In the genomic region with DNA sequence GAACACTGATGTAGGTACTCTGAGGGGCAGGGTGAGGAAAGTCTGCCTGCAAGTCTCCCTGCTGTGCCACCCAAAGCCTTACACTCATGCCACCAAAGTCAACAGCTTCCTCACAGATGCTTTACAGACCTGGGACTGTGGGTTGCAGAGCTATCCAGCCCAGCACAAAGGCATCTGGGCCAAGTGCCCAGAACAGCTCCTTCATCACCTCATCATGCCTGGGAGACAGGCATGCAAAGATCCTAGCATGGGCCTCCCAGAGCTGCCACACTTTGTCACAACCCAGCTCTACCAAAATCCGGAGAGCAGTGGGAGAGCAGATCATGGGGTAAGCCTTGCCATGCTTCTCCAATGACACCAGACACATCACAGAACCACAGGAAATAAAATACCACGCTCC, we compare ENCODE assay signal across 17 mouse cellular contexts. TPM values are rescaled to one million over a fixed set of nuclear protein-coding genes. Genes with fewer than 3 reads are reported as not detected.
A peak's percentile ranks its signal among the peaks of the same experiment; 100 is the strongest.
DNase-seq lines count a peak whose midpoint lies in the region; ATAC-seq lines count a peak whose summit lies in the region.
"Had no signal": no experiment of that assay in that cellular context is flagged by ENCODE, and none has a peak within 500 bp of the region (broad histone marks: within the 10 kb centered on the region; RNA-seq: fewer than 3 reads in every experiment).

No protein-coding gene starts in this region.

- no peak overlapping the region for H3K9ac ChIP-seq in lung, embryonic 15.5 days
- no peak overlapping the region for H3K9ac ChIP-seq in heart, embryonic 15.5 days
- H3K9ac ChIP-seq in neural tube, embryonic 15.5 days (replicated peaks) = no peak overlapping the region
- H3K9ac ChIP-seq: embryonic facial prominence, embryonic 13.5 days; hindbrain, embryonic 12.5 days; liver, embryonic 15.5 days; neural tube, embryonic 13.5 days had no signal

- WGBS in lung, embryonic 15.5 days = 53% methylated on average over 2 of the region's 2 CpGs
- 32% methylated on average over 2 of the region's 2 CpGs for WGBS in heart, embryonic 15.5 days
- WGBS in neural tube, embryonic 15.5 days = 79% methylated on average over 2 of the region's 2 CpGs

- peak; percentile 62; the same call in 1 of the 2 replicates for ATAC-seq in lung, embryonic 15.5 days (ENCODE audit: borderline replicate concordance, extremely low read depth, low FRiP score, low TSS enrichment)
- peak; percentile 90 for ATAC-seq in heart, embryonic 15.5 days (replicated peaks; ENCODE audit: insufficient number of reproducible peaks, insufficient read depth, low FRiP score, low read depth)
- ATAC-seq in neural tube, embryonic 15.5 days (ENCODE audit: low FRiP score) = no peak

- no peaks in the 10 kb centered on the region for H3K36me3 ChIP-seq in lung, embryonic 15.5 days
- no peaks in the 10 kb centered on the region for H3K36me3 ChIP-seq in heart, embryonic 15.5 days
- no peaks in the 10 kb centered on the region for H3K36me3 ChIP-seq in neural tube, embryonic 15.5 days
- H3K36me3 ChIP-seq: embryonic facial prominence, embryonic 13.5 days; hindbrain, embryonic 12.5 days; liver, embryonic 15.5 days; neural tube, embryonic 13.5 days had no signal

- no peaks in the 10 kb centered on the region for H3K27me3 ChIP-seq in lung, embryonic 15.5 days
- H3K27me3 ChIP-seq in heart, embryonic 15.5 days = no peaks in the 10 kb centered on the region
- no peaks in the 10 kb centered on the region for H3K27me3 ChIP-seq in neural tube, embryonic 15.5 days (replicated peaks)
- H3K27me3 ChIP-seq: embryonic facial prominence, embryonic 13.5 days; hindbrain, embryonic 12.5 days; liver, embryonic 15.5 days; neural tube, embryonic 13.5 days had no signal

- no peaks in the 10 kb centered on the region for H3K9me3 ChIP-seq in lung, embryonic 15.5 days
- H3K9me3 ChIP-seq in heart, embryonic 15.5 days (replicated peaks) = no peaks in the 10 kb centered on the region
- H3K9me3 ChIP-seq in neural tube, embryonic 15.5 days (replicated peaks) = no peaks in the 10 kb centered on the region
- H3K9me3 ChIP-seq: embryonic facial prominence, embryonic 13.5 days; hindbrain, embryonic 12.5 days; liver, embryonic 15.5 days; neural tube, embryonic 13.5 days had no signal

- H3K4me2 ChIP-seq in lung, embryonic 15.5 days = no peak overlapping the region
- H3K4me2 ChIP-seq in heart, embryonic 15.5 days = no peak overlapping the region
- H3K4me2 ChIP-seq in neural tube, embryonic 15.5 days = no peak overlapping the region
- H3K4me2 ChIP-seq: embryonic facial prominence, embryonic 13.5 days; hindbrain, embryonic 12.5 days; liver, embryonic 15.5 days; neural tube, embryonic 13.5 days had no signal

- peaks cover 20% of the 10 kb centered on the region; the same call in 1 of the 2 replicates for H3K4me1 ChIP-seq in lung, embryonic 15.5 days
- peaks cover 20% of the 10 kb centered on the region for H3K4me1 ChIP-seq in heart, embryonic 15.5 days (replicated peaks)
- no peaks in the 10 kb centered on the region for H3K4me1 ChIP-seq in neural tube, embryonic 15.5 days
- H3K4me1 ChIP-seq: hindbrain, embryonic 12.5 days; liver, embryonic 15.5 days; neural tube, embryonic 13.5 days had no signal

- no peak overlapping the region for H3K4me3 ChIP-seq in lung, embryonic 15.5 days
- H3K4me3 ChIP-seq in heart, embryonic 15.5 days = no peak overlapping the region
- no peak overlapping the region for H3K4me3 ChIP-seq in neural tube, embryonic 15.5 days (replicated peaks)
- H3K4me3 ChIP-seq: embryonic facial prominence, embryonic 13.5 days; hindbrain, embryonic 12.5 days; liver, embryonic 15.5 days; neural tube, embryonic 13.5 days had no signal

- H3K27ac ChIP-seq in lung, embryonic 15.5 days = no peak overlapping the region
- peak overlapping the region; percentile 89 for H3K27ac ChIP-seq in heart, embryonic 15.5 days
- H3K27ac ChIP-seq in neural tube, embryonic 15.5 days (replicated peaks) = no peak overlapping the region
- H3K27ac ChIP-seq: embryonic facial prominence, embryonic 13.5 days; hindbrain, embryonic 12.5 days; liver, embryonic 15.5 days; neural tube, embryonic 13.5 days had no signal

- DNase-seq in cerebellum, postnatal 25 days = peak; percentile 15 to 34
- no peak for DNase-seq in cerebellum, adult 9-10 months
- DNase-seq in lung, adult 18-20 months = no peak
- peak; percentile 19 for DNase-seq in lung, postnatal 14 days
- DNase-seq in right cerebral cortex, postnatal 25 days = no peak
- DNase-seq: adrenal gland, postnatal 25 days; cerebellum, adult 8-10 months; gastrocnemius, postnatal 25 days; kidney, adult 9 months; thymus, adult 18-20 months had no signal

RNA-seq across cellular contexts. Expression of gene Adarb1, which starts 57.6 kb away (rescaled TPM):
- polyA plus RNA-seq in lung, embryonic 15.5 days (2015; fragmentation: Nextera tagmentation; extraction: Ambion mirVana) = 37.7 and 41.0 TPM in 2 replicates
- polyA plus RNA-seq in heart, embryonic 15.5 days (2015; fragmentation: Nextera tagmentation; extraction: Ambion mirVana) = 14.0 and 14.8 TPM in 2 replicates
- 17.9 and 19.8 TPM in 2 replicates for polyA plus RNA-seq in neural tube, embryonic 15.5 days (2015; fragmentation: Nextera tagmentation; extraction: Ambion mirVana)

Comparison
In these comparisons a context has a peak if more than half of its experiments do, and no peak if none do; other contexts are left out.
1. DNase-seq: peak in cerebellum, postnatal 25 days (2 of 2) and lung, postnatal 14 days (single experiment); none in cerebellum, adult 9-10 months (single experiment), lung, adult 18-20 months (0 of 2) and right cerebral cortex, postnatal 25 days (single experiment).